Mouse (Mus musculus): ENCODE results near the gene Adk. TPM values are rescaled to one million over a fixed set of nuclear protein-coding genes. Genes with fewer than 3 reads are reported as not detected.

Gene Adk
- total RNA-seq, 1 experiment: 164 TPM

- Histone ChIP-seq H3K9me3 (ENCODE audit: control insufficient read depth, insufficient read depth, low read depth, low read length) (no peaks in the 10 kb centered on the region), H3K4me1 (ENCODE audit: control insufficient read depth in 2 of 2, insufficient read depth in 2 of 2, low read length in 2 of 2, poor library complexity in 1 of 2) (no peaks in the 10 kb centered on the region), H3K36me3 (ENCODE audit: control insufficient read depth, insufficient read depth, low read length, poor library complexity, severe bottlenecking) (no peaks in the 10 kb centered on the region), H3K27ac (ENCODE audit: insufficient read depth, low read depth, low read length, poor library complexity, severe bottlenecking) (no peak overlapping the region), H3K9ac (ENCODE audit: insufficient read depth, low read depth, low read length, poor library complexity, severe bottlenecking) (no peak overlapping the region), H3K4me3 (ENCODE audit: insufficient read depth in 1 of 2, low read depth in 1 of 2, low read length in 2 of 2, poor library complexity in 1 of 2, severe bottlenecking in 1 of 2) (no peak overlapping the region)
- DNase-seq (ENCODE audit: low read depth, low spot score): no peak
- in situ Hi-C loops (cut with MboI; ENCODE audit: low sequenced_read_pairs in 2 of 2, unreplicated experiment in 2 of 2): no loop called here
- TF ChIP-seq ZC3H11A (IDR thresholded peaks at IDR 0.05; ENCODE audit: borderline replicate concordance, low read depth, low read length): no peak
- no peak for TF ChIP-seq MAFK (IDR thresholded peaks at IDR 0.05; ENCODE audit: insufficient read depth, low read depth, low read length)
- no peak for TF ChIP-seq CHD2 (IDR thresholded peaks at IDR 0.05; ENCODE audit: low read depth, low read length)
- TF ChIP-seq HCFC1 (IDR thresholded peaks at IDR 0.05; ENCODE audit: borderline replicate concordance, insufficient read depth, low read length): no peak
- TF ChIP-seq ZNF384 (IDR thresholded peaks at IDR 0.05; ENCODE audit: low read depth, low read length): no peak
Observed at GRCm38 (mm10) chr14:21337948-21338347, 285.6 kb downstream of the Adk start.

DNA sequence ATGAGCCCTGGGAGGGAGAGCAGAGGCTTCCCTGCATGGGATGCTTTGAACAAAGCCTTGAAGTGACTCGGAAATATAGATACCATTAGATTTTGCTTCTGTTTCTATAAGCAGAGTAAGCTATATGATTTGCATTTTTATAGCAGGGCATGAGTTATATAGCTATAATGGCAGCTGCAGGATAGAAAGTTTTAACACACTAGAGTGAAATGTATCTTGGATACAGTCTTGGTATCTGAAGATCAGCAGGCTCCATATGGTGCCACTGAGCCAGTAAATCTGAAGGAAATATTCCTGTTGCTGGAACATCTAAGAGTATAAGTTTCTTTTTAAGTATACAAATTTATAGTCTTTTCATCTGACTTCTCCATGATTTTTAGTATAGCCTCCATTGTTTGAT, 288.8 kb downstream of the Adk start:
- H3K36me3 ChIP-seq (ENCODE audit: control insufficient read depth, insufficient read depth, low read length, poor library complexity, severe bottlenecking): no peaks in the 10 kb centered on the region
- DNase-seq (ENCODE audit: low read depth, low spot score): no peak
- H3K9me3 ChIP-seq (ENCODE audit: control insufficient read depth, insufficient read depth, low read depth, low read length): no peaks in the 10 kb centered on the region
- H3K27ac ChIP-seq (ENCODE audit: insufficient read depth, low read depth, low read length, poor library complexity, severe bottlenecking): no peak overlapping the region
- no peak overlapping the region for H3K4me3 ChIP-seq (ENCODE audit: insufficient read depth in 1 of 2, low read depth in 1 of 2, low read length in 2 of 2, poor library complexity in 1 of 2, severe bottlenecking in 1 of 2)
- TF ChIP-seq CHD2 (IDR thresholded peaks at IDR 0.05; ENCODE audit: low read depth, low read length): no peak
- no peak for TF ChIP-seq MAFK (IDR thresholded peaks at IDR 0.05; ENCODE audit: insufficient read depth, low read depth, low read length)
- TF ChIP-seq ZNF384 (IDR thresholded peaks at IDR 0.05; ENCODE audit: low read depth, low read length): no peak
- no peak for TF ChIP-seq ZC3H11A (IDR thresholded peaks at IDR 0.05; ENCODE audit: borderline replicate concordance, low read depth, low read length)
- no peak for TF ChIP-seq HCFC1 (IDR thresholded peaks at IDR 0.05; ENCODE audit: borderline replicate concordance, insufficient read depth, low read length)
- no peaks in the 10 kb centered on the region for H3K4me1 ChIP-seq (ENCODE audit: control insufficient read depth in 2 of 2, insufficient read depth in 2 of 2, low read length in 2 of 2, poor library complexity in 1 of 2)
- in situ Hi-C loops (cut with MboI; ENCODE audit: low sequenced_read_pairs in 2 of 2, unreplicated experiment in 2 of 2): no loop called here
- no peak overlapping the region for H3K9ac ChIP-seq (ENCODE audit: insufficient read depth, low read depth, low read length, poor library complexity, severe bottlenecking)

GRCm38 (mm10) chr14:21342984-21343383, 290.6 kb downstream of the Adk start:
- in situ Hi-C loops (cut with MboI; ENCODE audit: low sequenced_read_pairs in 2 of 2, unreplicated experiment in 2 of 2): no loop called here
- no peaks in the 10 kb centered on the region for H3K36me3 ChIP-seq (ENCODE audit: control insufficient read depth, insufficient read depth, low read length, poor library complexity, severe bottlenecking)
- no peak overlapping the region for H3K4me3 ChIP-seq (ENCODE audit: insufficient read depth in 1 of 2, low read depth in 1 of 2, low read length in 2 of 2, poor library complexity in 1 of 2, severe bottlenecking in 1 of 2)
- TF ChIP-seq MAFK (IDR thresholded peaks at IDR 0.05; ENCODE audit: insufficient read depth, low read depth, low read length): no peak
- TF ChIP-seq ZNF384 (IDR thresholded peaks at IDR 0.05; ENCODE audit: low read depth, low read length): no peak
- no peak for TF ChIP-seq ZC3H11A (IDR thresholded peaks at IDR 0.05; ENCODE audit: borderline replicate concordance, low read depth, low read length)
- H3K9me3 ChIP-seq (ENCODE audit: control insufficient read depth, insufficient read depth, low read depth, low read length): no peaks in the 10 kb centered on the region
- no peaks in the 10 kb centered on the region for H3K4me1 ChIP-seq (ENCODE audit: control insufficient read depth in 2 of 2, insufficient read depth in 2 of 2, low read length in 2 of 2, poor library complexity in 1 of 2)
- H3K9ac ChIP-seq (ENCODE audit: insufficient read depth, low read depth, low read length, poor library complexity, severe bottlenecking): no peak overlapping the region
- H3K27ac ChIP-seq (ENCODE audit: insufficient read depth, low read depth, low read length, poor library complexity, severe bottlenecking): no peak overlapping the region
- DNase-seq (ENCODE audit: low read depth, low spot score): no peak

- no peak overlapping the region for H3K27ac ChIP-seq (ENCODE audit: insufficient read depth, low read depth, low read length, poor library complexity, severe bottlenecking)
- in situ Hi-C loops (cut with MboI; ENCODE audit: low sequenced_read_pairs in 2 of 2, unreplicated experiment in 2 of 2): no loop called here
- H3K9ac ChIP-seq (ENCODE audit: insufficient read depth, low read depth, low read length, poor library complexity, severe bottlenecking): no peak overlapping the region
- H3K4me1 ChIP-seq (ENCODE audit: control insufficient read depth in 2 of 2, insufficient read depth in 2 of 2, low read length in 2 of 2, poor library complexity in 1 of 2): peaks cover 0 to 2% of the 10 kb centered on the region in 2 experiments; a peak in 1 of 4 replicates
- DNase-seq (ENCODE audit: low read depth, low spot score): no peak
- no peak overlapping the region for H3K4me3 ChIP-seq (ENCODE audit: insufficient read depth in 1 of 2, low read depth in 1 of 2, low read length in 2 of 2, poor library complexity in 1 of 2, severe bottlenecking in 1 of 2)
- no peaks in the 10 kb centered on the region for H3K9me3 ChIP-seq (ENCODE audit: control insufficient read depth, insufficient read depth, low read depth, low read length)
- TF ChIP-seq HCFC1 (IDR thresholded peaks at IDR 0.05; ENCODE audit: borderline replicate concordance, insufficient read depth, low read length) (no peak), ZNF384 (IDR thresholded peaks at IDR 0.05; ENCODE audit: low read depth, low read length) (no peak), CHD2 (IDR thresholded peaks at IDR 0.05; ENCODE audit: low read depth, low read length) (no peak), ZC3H11A (IDR thresholded peaks at IDR 0.05; ENCODE audit: borderline replicate concordance, low read depth, low read length) (no peak), MAFK (IDR thresholded peaks at IDR 0.05; ENCODE audit: insufficient read depth, low read depth, low read length) (no peak)
- no peaks in the 10 kb centered on the region for H3K36me3 ChIP-seq (ENCODE audit: control insufficient read depth, insufficient read depth, low read length, poor library complexity, severe bottlenecking)
Observed at GRCm38 (mm10) chr14:21344896-21345295, 292.5 kb downstream of the Adk start.
